Mouse (Mus musculus) cerebellum, adult 2 months (tissue): ENCODE measurements around the gene Gak. TPM values are rescaled to one million over a fixed set of nuclear protein-coding genes. Genes with fewer than 3 reads are reported as not detected.
A peak's percentile ranks its signal among the peaks of the same experiment; 100 is the strongest.

Source experiments
- DNase-seq, 2 experiments: peaks; one replicate each; pipeline ENCODE4 v3.0.0; 2021
- H3K27ac ChIP-seq: fragments of 200-500 bp; 2 replicates; pipeline ENCODE4 v1.5.1; 2012; ENCODE audit warnings: low read length, control low read depth, inconsistent platforms; ENCODE audit not compliant: insufficient read depth
- H3K27me3 ChIP-seq: fragments of 200-500 bp; 2 replicates; pipeline ENCODE4 v1.6.1; 2012; ENCODE audit warnings: inconsistent platforms, mild to moderate bottlenecking, low read length, moderate library complexity; ENCODE audit not compliant: control insufficient read depth, insufficient read depth
- H3K4me1 ChIP-seq: fragments of 200-500 bp; 2 replicates; pipeline ENCODE4 v1.6.1; 2011; ENCODE audit warnings: low read length; ENCODE audit not compliant: control insufficient read depth, insufficient read depth
- H3K4me3 ChIP-seq: fragments of 200-500 bp; replicated peaks from 2 replicates; pipeline ENCODE3; 2011; ENCODE audit warnings: mild to moderate bottlenecking, low read depth, low read length, control low read depth; ENCODE audit not compliant: insufficient read depth
- CTCF ChIP-seq: fragments of 200-500 bp; IDR thresholded peaks from 2 replicates; pipeline ENCODE4 v1.5.1; 2011; ENCODE audit warnings: low read depth, mild to moderate bottlenecking, control low read depth, low read length, moderate library complexity, borderline replicate concordance; ENCODE audit not compliant: insufficient read depth
- POLR2A ChIP-seq: fragments of 200-500 bp; IDR thresholded peaks from 2 replicates; pipeline ENCODE4 v1.6.1; 2011; ENCODE audit warnings: low read length, control low read depth, borderline replicate concordance; ENCODE audit not compliant: insufficient read depth
- WGBS: fragments of 180-500 bp; shearing (Covaris S2); methylation state at CpG from one replicate; pipeline ENCODE4 v1.1.7; 2018; 5-methylcytosine and 5-hydroxymethylcytosine counted together
- polyA plus RNA-seq: library from polyadenylated mRNA; depleted of rRNA; stranded (reverse); fragments of >200 nt; gene quantifications from 2 replicates; pipeline ENCODE4 v1.2.3, GENCODE M21; 2012

Gak gene
- polyA plus RNA-seq, 1 experiment: 89.9 TPM

GRCm38 (mm10) chr5:108662772-108663171, 33.2 kb upstream of the Gak start:
- H3K4me1 ChIP-seq: peaks cover 12% of the 10 kb centered on the region
- no peak overlapping the region for H3K4me3 ChIP-seq
- WGBS: 78% methylated on average over 4 of the region's 4 CpGs
- no peaks in the 10 kb centered on the region for H3K27me3 ChIP-seq
- no peak for DNase-seq
- no peak for TF ChIP-seq POLR2A
- TF ChIP-seq CTCF: no peak
- no peak overlapping the region for H3K27ac ChIP-seq

- TF ChIP-seq POLR2A (peak; percentile 82; the same call in 1 of the 2 replicates), CTCF (no peak)
- DNase-seq: peak; percentile 91 to 92
- WGBS: 16% methylated on average over 36 of the region's 36 CpGs
- Histone ChIP-seq H3K4me3 (peak overlapping the region; percentile 88), H3K27ac (peak overlapping the region; percentile 16), H3K4me1 (peaks cover 15% of the 10 kb centered on the region), H3K27me3 (no peaks in the 10 kb centered on the region)
Observed at GRCm38 (mm10) chr5:108660632-108661268, 31.2 kb upstream of the Gak start.

- H3K4me3 ChIP-seq: peak within 1 kb of the TSS; percentile 88
- H3K27ac ChIP-seq: peak within 1 kb of the TSS; percentile 16
- no peaks in the 10 kb centered on the region for H3K27me3 ChIP-seq
- H3K4me1 ChIP-seq: peaks cover 15% of the 10 kb centered on the region
- DNase-seq: peak in 1 of 2 experiments; percentile 28
- 7% methylated on average over 24 of the region's 24 CpGs for WGBS
- TF ChIP-seq POLR2A (no peak), CTCF (no peak)
Observed at GRCm38 (mm10) chr5:108659698-108660631, 30.4 kb upstream of the Gak start, which contains the start of gene Idua. TSS of gene Idua (plus strand) at chr5:108660331.

- 64% methylated on average over 1 of the region's 1 CpGs for WGBS
- Histone ChIP-seq H3K4me1 (peaks cover 15% of the 10 kb centered on the region), H3K27me3 (no peaks in the 10 kb centered on the region), H3K4me3 (no peak overlapping the region), H3K27ac (no peak overlapping the region)
- TF ChIP-seq CTCF (no peak), POLR2A (no peak)
- DNase-seq: peak in 1 of 2 experiments; percentile 7
Observed at GRCm38 (mm10) chr5:108658611-108659010, 29.1 kb upstream of the Gak start.

GRCm38 (mm10) chr5:108657406-108657805, 27.9 kb upstream of the Gak start:
- DNase-seq: peak in 1 of 2 experiments; percentile 5
- Histone ChIP-seq H3K27me3 (no peaks in the 10 kb centered on the region), H3K4me3 (no peak overlapping the region), H3K4me1 (peaks cover 15% of the 10 kb centered on the region), H3K27ac (no peak overlapping the region)
- TF ChIP-seq POLR2A: no peak
- TF ChIP-seq CTCF: no peak
- WGBS: 61% methylated on average over 5 of the region's 5 CpGs

- Histone ChIP-seq H3K27ac (no peak overlapping the region), H3K4me3 (no peak overlapping the region), H3K4me1 (peaks cover 20% of the 10 kb centered on the region), H3K27me3 (no peaks in the 10 kb centered on the region)
- TF ChIP-seq CTCF (no peak), POLR2A (no peak)
- DNase-seq: peak in 1 of 2 experiments; percentile 10
- WGBS: 91% methylated on average over 15 of the region's 15 CpGs
Observed at GRCm38 (mm10) chr5:108655891-108656650, 26.5 kb upstream of the Gak start.

GRCm38 (mm10) chr5:108655381-108655780, 25.8 kb upstream of the Gak start:
- no peak overlapping the region for H3K27ac ChIP-seq
- no peak overlapping the region for H3K4me3 ChIP-seq
- TF ChIP-seq CTCF (no peak), POLR2A (no peak)
- peaks cover 26% of the 10 kb centered on the region for H3K4me1 ChIP-seq
- 95% methylated on average over 9 of the region's 9 CpGs for WGBS
- peak in 1 of 2 experiments; percentile 7 for DNase-seq
- no peaks in the 10 kb centered on the region for H3K27me3 ChIP-seq
